In genomic region chr11:43399297-43399696, GRCm38 (mm10) we compare ENCODE assay signal across 12 mouse cellular contexts. TPM values are rescaled to one million over a fixed set of nuclear protein-coding genes. Genes with fewer than 3 reads are reported as not detected.
DNase-seq lines count a peak whose midpoint lies in the region; ATAC-seq and TF ChIP-seq lines count a peak whose summit lies in the region.
"Had no signal": no experiment of that assay in that cellular context is flagged by ENCODE, and none has a peak within 500 bp of the region (broad histone marks: within the 10 kb centered on the region; RNA-seq: fewer than 3 reads in every experiment).

No protein-coding gene starts in this region.

- H3K9ac ChIP-seq in intestine, postnatal 0 days (ENCODE audit: low read depth, low read length), result no peak overlapping the region
- H3K9ac ChIP-seq in intestine, embryonic 15.5 days, result no peak overlapping the region
- no peak overlapping the region for H3K9ac ChIP-seq in ES-Bruce4 (ENCODE audit: low read depth, poor library complexity, severe bottlenecking)
- H3K9ac ChIP-seq in forebrain, embryonic 14.5 days (ENCODE audit: low read length), result no peak overlapping the region
- H3K9ac ChIP-seq: liver, embryonic 13.5 days had no signal

- H3K27ac ChIP-seq in intestine, postnatal 0 days (ENCODE audit: low read depth, low read length), result no peak overlapping the region
- H3K27ac ChIP-seq in intestine, embryonic 15.5 days, result no peak overlapping the region
- no peak overlapping the region for H3K27ac ChIP-seq in ES-Bruce4 (ENCODE audit: insufficient read depth, low read length)
- no peak overlapping the region for H3K27ac ChIP-seq in forebrain, embryonic 14.5 days (ENCODE audit: low read depth, low read length)
- H3K27ac ChIP-seq: liver, embryonic 13.5 days had no signal

- no peak for TF ChIP-seq POLR2A in ES-Bruce4 (IDR thresholded peaks at IDR 0.05; ENCODE audit: insufficient read depth, low read length)

- TF ChIP-seq EP300 in ES-Bruce4 (IDR thresholded peaks at IDR 0.05; ENCODE audit: insufficient read depth, low read depth, low read length), result no peak

- WGBS in intestine, postnatal 0 days, result 36% methylated on average over 4 of the region's 4 CpGs
- WGBS in intestine, embryonic 15.5 days, result 46% methylated on average over 4 of the region's 4 CpGs
- 36% methylated on average over 4 of the region's 4 CpGs for WGBS in forebrain, embryonic 14.5 days

- H3K4me2 ChIP-seq in intestine, postnatal 0 days (replicated peaks; ENCODE audit: low read depth), result no peak overlapping the region
- no peak overlapping the region for H3K4me2 ChIP-seq in intestine, embryonic 15.5 days (replicated peaks)
- no peak overlapping the region for H3K4me2 ChIP-seq in forebrain, embryonic 14.5 days (ENCODE audit: low read length)
- H3K4me2 ChIP-seq: liver, embryonic 13.5 days had no signal

- H3K9me3 ChIP-seq in intestine, postnatal 0 days (ENCODE audit: control insufficient read depth), result no peaks in the 10 kb centered on the region
- H3K9me3 ChIP-seq in intestine, embryonic 15.5 days, result no peaks in the 10 kb centered on the region
- H3K9me3 ChIP-seq in ES-Bruce4 (replicated peaks; ENCODE audit: control insufficient read depth, insufficient read depth, low read length, poor library complexity, severe bottlenecking), result no peaks in the 10 kb centered on the region
- no peaks in the 10 kb centered on the region for H3K9me3 ChIP-seq in forebrain, embryonic 14.5 days (replicated peaks; ENCODE audit: control insufficient read depth, low read length)
- H3K9me3 ChIP-seq: liver, embryonic 13.5 days had no signal

- H3K4me1 ChIP-seq in intestine, postnatal 0 days (replicated peaks; ENCODE audit: control insufficient read depth, insufficient read depth, low read length), result no peaks in the 10 kb centered on the region
- H3K4me1 ChIP-seq in intestine, embryonic 15.5 days (replicated peaks), result no peaks in the 10 kb centered on the region
- no peaks in the 10 kb centered on the region for H3K4me1 ChIP-seq in ES-Bruce4 (ENCODE audit: control insufficient read depth, insufficient read depth, low read length)
- H3K4me1 ChIP-seq in forebrain, embryonic 14.5 days (ENCODE audit: control insufficient read depth, insufficient read depth, low read length), result no peaks in the 10 kb centered on the region; the same call in 1 of the 2 replicates
- H3K4me1 ChIP-seq: liver, embryonic 13.5 days had no signal

- no peaks in the 10 kb centered on the region for H3K36me3 ChIP-seq in intestine, postnatal 0 days (ENCODE audit: control insufficient read depth, insufficient read depth)
- no peaks in the 10 kb centered on the region for H3K36me3 ChIP-seq in intestine, embryonic 15.5 days
- H3K36me3 ChIP-seq in ES-Bruce4 (ENCODE audit: control insufficient read depth, insufficient read depth, low read length, poor library complexity, severe bottlenecking), result no peaks in the 10 kb centered on the region
- no peaks in the 10 kb centered on the region for H3K36me3 ChIP-seq in forebrain, embryonic 14.5 days (ENCODE audit: control insufficient read depth, insufficient read depth, low read length)
- H3K36me3 ChIP-seq: liver, embryonic 13.5 days had no signal

- ATAC-seq in intestine, postnatal 0 days, result no peak
- no peak for ATAC-seq in intestine, embryonic 15.5 days
- ATAC-seq in forebrain, embryonic 14.5 days, result no peak

- DNase-seq in embryo, embryonic 11 days, result peak; percentile 24
- DNase-seq in kidney, postnatal 36 days, result peak; percentile 46 to 64
- DNase-seq in right cerebral cortex, postnatal 14 days, result no peak
- no peak for DNase-seq in forebrain, embryonic 14.5 days (ENCODE audit: low spot score)
- DNase-seq in layer of hippocampus, adult 9-11 months, result no peak
- DNase-seq: liver, embryonic 13.5 days; right cerebral cortex, postnatal 25 days; thymus, adult 18-20 months had no signal

- no peak overlapping the region for H3K4me3 ChIP-seq in intestine, postnatal 0 days (ENCODE audit: low read depth, low read length)
- H3K4me3 ChIP-seq in intestine, embryonic 15.5 days (replicated peaks), result no peak overlapping the region
- H3K4me3 ChIP-seq in ES-Bruce4 (ENCODE audit: low read depth, low read length), result no peak overlapping the region
- no peak overlapping the region for H3K4me3 ChIP-seq in forebrain, embryonic 14.5 days (ENCODE audit: low read depth, low read length)
- H3K4me3 ChIP-seq: liver, embryonic 13.5 days; myocyte had no signal

- peak; percentile 67 for TF ChIP-seq CTCF in intestine, postnatal 0 days (IDR thresholded peaks at IDR 0.05; ENCODE audit: low read depth)
- TF ChIP-seq CTCF in ES-Bruce4 (IDR thresholded peaks at IDR 0.05; ENCODE audit: low read depth, low read length), result peak; percentile 15

- H3K27me3 ChIP-seq in intestine, postnatal 0 days (replicated peaks; ENCODE audit: control insufficient read depth, insufficient read depth, low read length), result no peaks in the 10 kb centered on the region
- no peaks in the 10 kb centered on the region for H3K27me3 ChIP-seq in intestine, embryonic 15.5 days (replicated peaks)
- H3K27me3 ChIP-seq in ES-Bruce4 (ENCODE audit: control insufficient read depth, insufficient read depth, low read length, poor library complexity, severe bottlenecking), result no peaks in the 10 kb centered on the region; the same call in 1 of the 2 replicates
- H3K27me3 ChIP-seq in forebrain, embryonic 14.5 days (replicated peaks; ENCODE audit: control insufficient read depth, insufficient read depth, low read length), result no peaks in the 10 kb centered on the region
- H3K27me3 ChIP-seq: liver, embryonic 13.5 days had no signal

RNA-seq across cellular contexts. Expression of gene Pttg1, which starts 26.8 kb away (rescaled TPM):
- polyA plus RNA-seq in intestine, postnatal 0 days (2015; fragmentation: Nextera tagmentation; extraction: Ambion mirVana), result 88.3 and 88.4 TPM in 2 replicates
- 64.5 and 68.6 TPM in 2 replicates for polyA plus RNA-seq in intestine, embryonic 15.5 days (2015; fragmentation: Nextera tagmentation; extraction: Ambion mirVana)
- 200 and 202 TPM in 2 replicates for polyA plus RNA-seq in ES-Bruce4 (2011; ENCODE audit: insufficient read depth, insufficient read length, low read depth, missing spikeins)
- polyA plus RNA-seq in forebrain, embryonic 14.5 days (2014; fragmentation: Nextera tagmentation; extraction: Ambion mirVana), result 34.9 and 44.3 TPM in 2 replicates

RNA-seq across cellular contexts. Expression of gene Slu7, which starts 34.2 kb away (rescaled TPM):
- polyA plus RNA-seq in intestine, postnatal 0 days (2015; fragmentation: Nextera tagmentation; extraction: Ambion mirVana), result 33.6 and 40.3 TPM in 2 replicates
- 44.1 and 48.0 TPM in 2 replicates for polyA plus RNA-seq in intestine, embryonic 15.5 days (2015; fragmentation: Nextera tagmentation; extraction: Ambion mirVana)
- polyA plus RNA-seq in ES-Bruce4 (2011; ENCODE audit: insufficient read depth, insufficient read length, low read depth, missing spikeins), result 50.7 and 51.1 TPM in 2 replicates
- polyA plus RNA-seq in forebrain, embryonic 14.5 days (2014; fragmentation: Nextera tagmentation; extraction: Ambion mirVana), result 70.5 and 76.7 TPM in 2 replicates

Comparison
In these comparisons a context has a peak if more than half of its experiments do, and no peak if none do; other contexts are left out.
1. DNase-seq: peak in embryo, embryonic 11 days (single experiment) and kidney, postnatal 36 days (2 of 2); none in right cerebral cortex, postnatal 14 days (single experiment), forebrain, embryonic 14.5 days (single experiment) and layer of hippocampus, adult 9-11 months (single experiment).